Mouse (Mus musculus) liver, embryonic 12.5 days (tissue): ENCODE measurements around the gene Cebpa. TPM values are rescaled to one million over a fixed set of nuclear protein-coding genes. Genes with fewer than 3 reads are reported as not detected.

Experiments used
- ATAC-seq: fragments of 200-750 bp; cut with Nextera tagmentation; 2 replicates; pipeline ENCODE4 v1.8.0; 2017; ENCODE audit warnings: moderate number of reproducible peaks, mild to moderate bottlenecking, moderate library complexity
- H3K27ac ChIP-seq: fragments of 300-500 bp; sonication (generic); 2 replicates; pipeline ENCODE4 v1.5.1; 2016; ENCODE audit warnings: mild to moderate bottlenecking
- H3K27me3 ChIP-seq: fragments of 300-500 bp; sonication (generic); replicated peaks from 2 replicates; pipeline ENCODE4 v1.6.1; 2016; ENCODE audit warnings: mild to moderate bottlenecking, moderate library complexity
- H3K36me3 ChIP-seq: fragments of 300-500 bp; sonication (generic); 2 replicates; pipeline ENCODE4 v1.6.1; 2016; ENCODE audit warnings: mild to moderate bottlenecking, moderate library complexity
- H3K4me1 ChIP-seq: fragments of 300-500 bp; sonication (generic); 2 replicates; pipeline ENCODE4 v1.6.1; 2016
- H3K4me2 ChIP-seq: fragments of 300-500 bp; sonication (generic); 2 replicates; pipeline ENCODE4 v1.6.1; 2016; ENCODE audit warnings: mild to moderate bottlenecking, moderate library complexity
- H3K4me3 ChIP-seq: fragments of 300-500 bp; sonication (generic); 2 replicates; pipeline ENCODE4 v1.5.1; 2016; ENCODE audit warnings: mild to moderate bottlenecking, moderate library complexity
- H3K9ac ChIP-seq: fragments of 300-500 bp; sonication (generic); 2 replicates; pipeline ENCODE4 v1.6.1; 2016; ENCODE audit warnings: mild to moderate bottlenecking, moderate library complexity
- H3K9me3 ChIP-seq: fragments of 300-500 bp; sonication (generic); replicated peaks from 2 replicates; pipeline ENCODE4 v1.6.1; 2016; ENCODE audit warnings: mild to moderate bottlenecking, moderate library complexity
- WGBS: fragments of 180-500 bp; shearing (Covaris S2); methylation state at CpG from one replicate; pipeline ENCODE4 v1.1.7; 2016; ENCODE audit not compliant: insufficient replicate concordance; 5-methylcytosine and 5-hydroxymethylcytosine counted together
- polyA plus RNA-seq: library from polyadenylated mRNA; unstranded; fragments of >200 nt; fragmentation: Nextera tagmentation; extraction: Ambion mirVana; gene quantifications from 2 replicates; pipeline ENCODE4 v1.2.1, GENCODE M21; 2016

The Cebpa gene
- polyA plus RNA-seq, 1 experiment from 2014 or later = 11.5 TPM

DNA sequence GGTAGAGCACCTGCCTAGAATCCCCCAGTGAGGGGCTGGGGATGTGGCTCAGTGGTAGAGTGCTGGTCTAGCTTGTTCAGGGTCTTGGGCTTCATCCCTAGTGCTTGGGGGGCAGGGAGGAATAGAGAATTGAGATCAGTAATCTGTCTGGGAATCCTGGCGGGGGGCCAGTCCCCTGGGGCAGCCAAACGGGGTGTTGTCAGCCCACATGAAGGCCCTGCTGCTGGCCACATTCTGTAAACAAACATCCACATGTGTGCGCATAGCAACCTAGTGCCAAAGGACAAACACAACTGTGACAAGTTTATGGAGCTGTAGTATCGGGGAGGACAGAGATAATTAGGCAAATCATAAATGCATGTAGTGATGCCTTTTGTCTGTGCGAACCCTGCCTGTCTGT lies 15.5 kb downstream of the Cebpa start:
- Histone ChIP-seq H3K27me3 (no peaks in the 10 kb centered on the region), H3K27ac (no peak overlapping the region), H3K4me1 (no peaks in the 10 kb centered on the region), H3K9me3 (no peaks in the 10 kb centered on the region), H3K4me3 (no peak overlapping the region), H3K9ac (no peak overlapping the region), H3K4me2 (no peak overlapping the region), H3K36me3 (no peaks in the 10 kb centered on the region)
- WGBS = 52% methylated on average over 5 of the region's 5 CpGs
- ATAC-seq = no peak

DNA sequence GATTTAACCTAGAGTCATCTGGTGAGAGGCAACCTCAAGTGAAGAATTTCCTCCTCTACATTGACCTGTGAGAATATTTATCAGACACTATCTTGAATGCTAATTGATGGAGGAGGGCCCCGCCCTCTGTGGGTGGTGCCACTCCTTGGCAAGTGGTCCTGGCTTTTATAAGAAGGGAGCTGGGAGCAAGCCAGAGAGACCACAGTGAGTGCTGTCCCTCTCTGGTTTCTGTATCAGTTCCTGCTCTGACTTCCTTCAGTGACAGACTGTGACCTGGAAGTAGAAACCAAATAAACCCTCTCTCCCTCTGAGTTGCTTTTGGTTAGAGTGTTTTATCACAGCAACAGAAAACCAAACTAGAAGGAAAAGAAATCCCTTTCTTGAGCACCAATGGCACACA lies 18.4 kb downstream of the Cebpa start:
- H3K4me1 ChIP-seq = peaks cover 15% of the 10 kb centered on the region
- H3K9ac ChIP-seq = no peak overlapping the region
- no peaks in the 10 kb centered on the region for H3K27me3 ChIP-seq
- H3K4me2 ChIP-seq = no peak overlapping the region
- H3K9me3 ChIP-seq = no peaks in the 10 kb centered on the region
- no peak for ATAC-seq
- no peaks in the 10 kb centered on the region for H3K36me3 ChIP-seq
- H3K4me3 ChIP-seq = no peak overlapping the region
- no peak overlapping the region for H3K27ac ChIP-seq
- 64% methylated on average over 1 of the region's 1 CpGs for WGBS

- WGBS = 48% methylated on average over 4 of the region's 4 CpGs
These were observed 19.4 kb downstream of the Cebpa start for GRCm38 (mm10) chr7:35138481-35138880.

DNA sequence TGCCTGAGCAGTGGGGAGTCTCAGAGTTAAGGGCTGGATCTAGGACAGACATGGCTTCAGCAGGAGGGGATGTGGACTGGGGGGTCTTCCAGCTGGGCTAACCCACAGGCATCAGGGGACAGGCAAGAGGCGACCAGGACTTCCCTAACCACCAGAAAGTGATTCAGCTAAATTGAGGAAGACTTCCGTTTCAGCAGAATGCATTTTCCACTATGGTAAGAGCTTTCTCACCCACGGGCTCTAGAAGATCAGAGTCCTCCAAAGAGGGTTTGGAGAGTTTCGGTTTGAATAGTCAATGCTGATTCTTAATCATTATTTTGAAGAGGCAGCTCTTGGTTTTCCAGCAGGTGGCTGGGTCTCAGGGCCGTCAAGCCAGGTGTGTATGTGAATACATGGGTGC lies 20.8 kb downstream of the Cebpa start:
- WGBS = 42% methylated on average over 5 of the region's 5 CpGs
- no peaks in the 10 kb centered on the region for H3K27me3 ChIP-seq

More at GRCm38 (mm10) chr7:35138481-35138880, 19.4 kb downstream of the Cebpa start:
- no peak overlapping the region for H3K9ac ChIP-seq
- H3K4me1 ChIP-seq = peaks cover 21% of the 10 kb centered on the region
- ATAC-seq = no peak
- no peak overlapping the region for H3K4me3 ChIP-seq
- H3K4me2 ChIP-seq = no peak overlapping the region
- H3K9me3 ChIP-seq = no peaks in the 10 kb centered on the region
- no peaks in the 10 kb centered on the region for H3K27me3 ChIP-seq
- no peak overlapping the region for H3K27ac ChIP-seq
- no peaks in the 10 kb centered on the region for H3K36me3 ChIP-seq

DNA sequence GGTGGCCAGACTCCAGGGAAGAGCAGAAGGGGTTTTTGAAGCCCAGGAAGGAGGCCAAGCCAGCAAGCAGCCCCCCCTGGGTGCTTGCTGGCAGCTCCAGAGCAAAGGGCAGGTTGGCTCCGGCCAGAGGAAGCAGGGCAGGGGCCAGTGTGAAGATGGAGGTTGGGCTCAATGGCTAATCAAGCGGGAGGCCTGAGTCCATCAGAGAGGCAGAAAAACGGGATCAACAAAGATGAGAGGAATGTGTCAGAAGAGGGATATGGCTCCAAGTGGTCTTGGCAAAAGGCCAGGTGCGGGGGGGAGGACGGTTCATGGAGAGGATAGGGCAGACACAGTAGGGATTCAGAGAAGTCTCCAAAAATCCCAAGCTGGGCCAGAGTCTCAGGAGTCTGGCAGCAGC lies 22.4 kb downstream of the Cebpa start:
- H3K4me1 ChIP-seq = peaks cover 36% of the 10 kb centered on the region
- 60% methylated on average over 5 of the region's 5 CpGs for WGBS
- no peak overlapping the region for H3K9ac ChIP-seq
- H3K9me3 ChIP-seq = no peaks in the 10 kb centered on the region
- no peak for ATAC-seq
- H3K27ac ChIP-seq = no peak overlapping the region
- no peaks in the 10 kb centered on the region for H3K36me3 ChIP-seq
- no peak overlapping the region for H3K4me3 ChIP-seq
- H3K27me3 ChIP-seq = no peaks in the 10 kb centered on the region
- H3K4me2 ChIP-seq = no peak overlapping the region

More for the DNA sequence above, 20.8 kb downstream of the Cebpa start:
- Histone ChIP-seq H3K4me3 (no peak overlapping the region), H3K4me1 (peaks cover 28% of the 10 kb centered on the region), H3K4me2 (no peak overlapping the region), H3K9ac (no peak overlapping the region), H3K27ac (no peak overlapping the region), H3K36me3 (no peaks in the 10 kb centered on the region), H3K9me3 (no peaks in the 10 kb centered on the region)
- ATAC-seq = no peak

GRCm38 (mm10) chr7:35142522-35142921 lies 23.4 kb downstream of the Cebpa start:
- peaks cover 36% of the 10 kb centered on the region for H3K4me1 ChIP-seq
- no peaks in the 10 kb centered on the region for H3K36me3 ChIP-seq
- no peak overlapping the region for H3K27ac ChIP-seq
- H3K9me3 ChIP-seq = no peaks in the 10 kb centered on the region
- H3K4me3 ChIP-seq = no peak overlapping the region
- WGBS = 61% methylated on average over 8 of the region's 8 CpGs
- H3K9ac ChIP-seq = no peak overlapping the region
- no peaks in the 10 kb centered on the region for H3K27me3 ChIP-seq
- H3K4me2 ChIP-seq = no peak overlapping the region
- ATAC-seq = no peak

GRCm38 (mm10) chr7:35143864-35144618 lies 24.9 kb downstream of the Cebpa start:
- Histone ChIP-seq H3K36me3 (no peaks in the 10 kb centered on the region), H3K9me3 (no peaks in the 10 kb centered on the region), H3K27ac (peak overlapping the region; percentile 52), H3K4me3 (no peak overlapping the region), H3K9ac (no peak overlapping the region), H3K4me1 (peaks cover 36% of the 10 kb centered on the region), H3K4me2 (no peak overlapping the region), H3K27me3 (no peaks in the 10 kb centered on the region)
- peak; percentile 84 for ATAC-seq
- whole genome bisulfite sequencing = 44% methylated on average over 6 of the region's 6 CpGs

DNA sequence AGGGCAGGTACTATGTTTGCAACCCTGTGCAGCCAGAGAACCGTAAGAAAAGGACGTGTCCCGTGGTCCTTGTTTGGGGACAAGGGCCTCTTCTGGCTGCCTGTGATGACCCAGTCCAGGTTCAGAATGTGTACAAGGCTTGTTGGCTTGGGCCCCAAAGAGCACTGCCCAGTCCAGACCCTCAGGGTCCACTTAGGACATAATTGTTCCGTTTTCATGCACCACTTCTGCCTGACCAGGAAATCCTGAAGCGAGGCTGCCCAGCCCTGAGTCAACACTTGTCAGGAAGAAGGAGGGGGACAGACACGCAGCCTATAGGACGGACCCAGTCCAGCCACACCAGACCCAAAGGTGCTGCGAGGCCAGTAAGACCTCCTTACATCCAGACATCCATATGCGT lies 26.0 kb downstream of the Cebpa start:
- Histone ChIP-seq H3K4me1 (peaks cover 44% of the 10 kb centered on the region), H3K4me3 (no peak overlapping the region), H3K9ac (no peak overlapping the region), H3K4me2 (no peak overlapping the region), H3K27me3 (no peaks in the 10 kb centered on the region), H3K27ac (no peak overlapping the region; the same call in 1 of the 2 replicates), H3K36me3 (no peaks in the 10 kb centered on the region), H3K9me3 (no peaks in the 10 kb centered on the region)
- 39% methylated on average over 9 of the region's 9 CpGs for WGBS
- ATAC-seq = no peak

GRCm38 (mm10) chr7:35146269-35146668 lies 27.2 kb downstream of the Cebpa start:
- no peak overlapping the region for H3K4me2 ChIP-seq
- H3K4me1 ChIP-seq = peaks cover 50% of the 10 kb centered on the region
- ATAC-seq = no peak
- H3K27me3 ChIP-seq = no peaks in the 10 kb centered on the region
- WGBS = 76% methylated on average over 10 of the region's 10 CpGs
- H3K9me3 ChIP-seq = no peaks in the 10 kb centered on the region
- no peak overlapping the region for H3K9ac ChIP-seq
- H3K4me3 ChIP-seq = no peak overlapping the region
- no peak overlapping the region for H3K27ac ChIP-seq
- H3K36me3 ChIP-seq = no peaks in the 10 kb centered on the region

DNA sequence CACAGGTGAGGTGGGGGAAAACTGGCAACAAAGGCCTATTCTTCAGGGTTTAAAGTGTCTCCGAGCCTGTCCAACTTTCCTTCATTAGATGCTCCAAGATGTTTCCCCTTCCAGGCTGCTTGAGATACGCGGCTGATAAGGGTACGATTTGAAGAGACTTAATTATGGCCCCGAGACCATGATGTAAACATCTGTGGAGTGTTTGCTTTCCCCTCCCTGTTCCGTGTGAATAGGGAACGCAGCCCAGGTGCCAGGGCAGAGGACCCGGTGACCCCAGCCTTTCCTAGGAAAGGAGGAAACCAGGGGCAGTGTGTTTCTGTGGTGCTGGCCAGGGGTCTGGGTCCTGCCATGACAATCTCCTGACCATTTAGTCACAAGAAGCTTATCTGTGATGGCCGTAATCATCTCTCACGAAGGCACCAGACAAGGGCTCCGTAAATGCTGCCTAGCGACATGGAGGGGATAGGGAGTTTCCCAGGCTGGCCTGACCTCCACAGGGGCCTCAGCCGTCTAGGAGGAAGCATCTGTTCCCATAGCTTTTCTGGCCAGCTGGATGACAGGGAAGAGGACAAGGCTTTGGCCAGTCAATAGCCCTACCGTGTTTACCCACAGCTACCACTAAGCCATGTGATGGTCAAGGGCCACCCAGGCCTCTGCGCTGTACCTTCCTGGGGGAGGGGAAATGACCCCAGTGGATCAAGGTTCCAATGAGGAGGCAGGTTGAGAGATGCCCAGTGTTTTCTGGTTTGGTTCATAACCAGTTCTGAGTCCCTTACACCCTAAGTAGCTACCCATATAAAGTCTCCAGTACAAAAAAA lies 30.7 kb downstream of the Cebpa start:
- Histone ChIP-seq H3K9ac (no peak overlapping the region), H3K27ac (peak overlapping the region; percentile 54), H3K36me3 (no peaks in the 10 kb centered on the region), H3K4me3 (no peak overlapping the region), H3K9me3 (no peaks in the 10 kb centered on the region), H3K27me3 (peaks cover 9% of the 10 kb centered on the region; the same call in 1 of the 2 replicates), H3K4me2 (no peak overlapping the region), H3K4me1 (peaks cover 38% of the 10 kb centered on the region)
- WGBS = 54% methylated on average over 15 of the region's 15 CpGs
- ATAC-seq = peak; percentile 74

DNA sequence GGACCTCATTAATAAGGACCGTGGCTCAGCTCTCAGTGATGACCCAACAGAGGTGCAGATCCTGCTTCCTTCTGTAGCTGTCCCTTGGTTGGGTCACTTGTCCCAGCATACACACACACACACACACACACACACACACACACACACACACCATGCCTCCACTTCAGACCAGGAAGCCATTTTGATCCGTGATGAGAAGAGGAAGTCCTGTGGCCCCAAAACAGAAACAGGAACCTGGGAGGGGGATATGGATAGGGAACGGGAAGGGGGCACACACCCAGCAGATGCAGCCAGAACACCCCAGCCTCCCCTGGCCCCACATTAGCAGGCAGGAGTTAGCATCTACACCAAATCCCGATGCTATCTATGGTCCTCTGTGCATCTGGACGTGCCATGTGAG lies 31.8 kb downstream of the Cebpa start:
- 35% methylated on average over 5 of the region's 5 CpGs for WGBS
- Histone ChIP-seq H3K4me2 (no peak overlapping the region), H3K27me3 (peaks cover 15% of the 10 kb centered on the region; the same call in 1 of the 2 replicates), H3K36me3 (no peaks in the 10 kb centered on the region), H3K9ac (no peak overlapping the region), H3K27ac (no peak overlapping the region), H3K9me3 (no peaks in the 10 kb centered on the region), H3K4me3 (no peak overlapping the region), H3K4me1 (peaks cover 35% of the 10 kb centered on the region)
- ATAC-seq = no peak

- H3K4me3 ChIP-seq = no peak overlapping the region
- WGBS = 14% methylated on average over 12 of the region's 12 CpGs
- no peak overlapping the region for H3K27ac ChIP-seq
- H3K4me1 ChIP-seq = peaks cover 31% of the 10 kb centered on the region
- ATAC-seq = no peak
- H3K9me3 ChIP-seq = no peaks in the 10 kb centered on the region
- no peaks in the 10 kb centered on the region for H3K36me3 ChIP-seq
- peaks cover 20% of the 10 kb centered on the region; the same call in 1 of the 2 replicates for H3K27me3 ChIP-seq
- H3K4me2 ChIP-seq = no peak overlapping the region
- no peak overlapping the region for H3K9ac ChIP-seq
These were observed 35.4 kb downstream of the Cebpa start for GRCm38 (mm10) chr7:35154449-35154848.
